Comparison of ENCODE assay signal across 27 mouse cellular contexts in genomic region chr12:88926306-88926705, GRCm38 (mm10).
"Had no signal": no experiment of that assay in that cellular context is flagged by ENCODE, and none has a peak within 500 bp of the region (broad histone marks: within the 10 kb centered on the region; RNA-seq: fewer than 3 reads in every experiment).

No protein-coding gene starts in this region.

- H3K4me3 ChIP-seq: heart, embryonic 10.5 days; heart, embryonic 12.5 days; hindbrain, embryonic 10.5 days; hindbrain, embryonic 12.5 days; intestine, embryonic 15.5 days; left cerebral cortex, adult 2 months; limb, embryonic 10.5 days; limb, embryonic 12.5 days; liver, embryonic 13.5 days; liver, embryonic 15.5 days had no signal

- H3K9me3 ChIP-seq: heart, embryonic 10.5 days; heart, embryonic 12.5 days; hindbrain, embryonic 10.5 days; hindbrain, embryonic 12.5 days; intestine, embryonic 15.5 days; limb, embryonic 10.5 days; limb, embryonic 12.5 days; liver, embryonic 13.5 days; liver, embryonic 15.5 days had no signal

- ATAC-seq: hindbrain, embryonic 16.5 days; inflammation-experienced regulatory T-cells, adult 6 months; intestine, embryonic 15.5 days; intestine, postnatal 0 days; liver, postnatal 0 days had no signal

- H3K27ac ChIP-seq: heart, embryonic 10.5 days; hindbrain, embryonic 10.5 days; hindbrain, embryonic 12.5 days; hindbrain, embryonic 14.5 days; intestine, embryonic 15.5 days; limb, embryonic 10.5 days; limb, embryonic 12.5 days; liver, embryonic 13.5 days; liver, embryonic 15.5 days had no signal

- H3K4me1 ChIP-seq: heart, embryonic 10.5 days; heart, embryonic 12.5 days; hindbrain, embryonic 10.5 days; hindbrain, embryonic 12.5 days; intestine, embryonic 15.5 days; limb, embryonic 10.5 days; limb, embryonic 12.5 days; liver, embryonic 13.5 days; liver, embryonic 15.5 days had no signal

- H3K36me3 ChIP-seq: heart, embryonic 10.5 days; heart, embryonic 12.5 days; hindbrain, embryonic 10.5 days; hindbrain, embryonic 12.5 days; intestine, embryonic 15.5 days; limb, embryonic 10.5 days; limb, embryonic 12.5 days; liver, embryonic 13.5 days; liver, embryonic 15.5 days had no signal

- H3K4me2 ChIP-seq: heart, embryonic 12.5 days; hindbrain, embryonic 12.5 days; hindbrain, embryonic 14.5 days; intestine, embryonic 15.5 days; limb, embryonic 12.5 days; liver, embryonic 11.5 days; liver, embryonic 13.5 days; liver, embryonic 15.5 days had no signal

- H3K9ac ChIP-seq: heart, embryonic 12.5 days; hindbrain, embryonic 12.5 days; hindbrain, embryonic 14.5 days; intestine, embryonic 15.5 days; limb, embryonic 12.5 days; liver, embryonic 13.5 days; liver, embryonic 15.5 days; liver, postnatal 0 days had no signal

- DNase-seq: gastrocnemius, postnatal 10 days; gastrocnemius, postnatal 25 days; heart, adult 18-20 months; heart, postnatal 10 days; heart, postnatal 4 days; kidney, adult 18-20 months; kidney, adult 8-10 months; kidney, postnatal 10 days; kidney, postnatal 25 days; kidney, postnatal 4 days; liver; liver, embryonic 13.5 days; liver, postnatal 0 days had no signal

- H3K27me3 ChIP-seq: heart, embryonic 12.5 days; hindbrain, embryonic 12.5 days; intestine, embryonic 15.5 days; limb, embryonic 12.5 days; liver, embryonic 13.5 days; liver, embryonic 15.5 days had no signal
